Mouse (Mus musculus) midbrain, postnatal 0 days (tissue): ENCODE measurements around the gene Nploc4. TPM values are rescaled to one million over a fixed set of nuclear protein-coding genes. Genes with fewer than 3 reads are reported as not detected.

Source experiments
- ATAC-seq: fragments of 200-750 bp; cut with Nextera tagmentation; 2 replicates; pipeline ENCODE4 v1.8.0; 2017; ENCODE audit warnings: moderate number of reproducible peaks, mild to moderate bottlenecking, moderate TSS enrichment, moderate library complexity; ENCODE audit not compliant: low FRiP score
- DNase-seq: peaks from one replicate; pipeline ENCODE4 v3.0.0-alpha.2; 2015; ENCODE audit warnings: low spot score
- H3K27ac ChIP-seq: fragments of 300-500 bp; sonication (generic); 2 replicates; pipeline ENCODE4 v1.5.1; 2014; ENCODE audit warnings: low read depth, mild to moderate bottlenecking, low read length, mixed read lengths
- H3K27me3 ChIP-seq: fragments of 300-500 bp; sonication (generic); 2 replicates; pipeline ENCODE4 v1.6.1; 2014; ENCODE audit warnings: low read length, control low read depth, mixed read lengths; ENCODE audit not compliant: insufficient read depth
- H3K36me3 ChIP-seq: fragments of 300-500 bp; sonication (generic); 2 replicates; pipeline ENCODE4 v1.6.1; 2014; ENCODE audit warnings: low read length, control low read depth, mixed read lengths; ENCODE audit not compliant: insufficient read depth
- H3K4me1 ChIP-seq: fragments of 300-500 bp; sonication (generic); 2 replicates; pipeline ENCODE4 v1.6.1; 2014; ENCODE audit warnings: mild to moderate bottlenecking, control low read depth, antibody characterized with exemption, low read length, mixed read lengths; ENCODE audit not compliant: insufficient read depth
- H3K4me2 ChIP-seq: fragments of 300-500 bp; sonication (generic); 2 replicates; pipeline ENCODE4 v1.6.1; 2014; ENCODE audit warnings: low read depth, mild to moderate bottlenecking, low read length, mixed read lengths; ENCODE audit not compliant: poor library complexity, severe bottlenecking
- H3K4me3 ChIP-seq: fragments of 300-500 bp; sonication (generic); 2 replicates; pipeline ENCODE4 v1.5.1; 2014; ENCODE audit warnings: low read depth, mild to moderate bottlenecking, low read length, moderate library complexity
- H3K9ac ChIP-seq: fragments of 300-500 bp; sonication (generic); replicated peaks from 2 replicates; pipeline ENCODE4 v1.6.1; 2014; ENCODE audit warnings: mild to moderate bottlenecking, low read length, moderate library complexity, mixed read lengths; ENCODE audit not compliant: poor library complexity, severe bottlenecking
- H3K9me3 ChIP-seq: fragments of 300-500 bp; sonication (generic); 2 replicates; pipeline ENCODE4 v1.6.1; 2016; ENCODE audit warnings: low read length, control low read depth
- CTCF ChIP-seq: IDR thresholded peaks from 2 replicates; pipeline ENCODE4 v1.5.1; 2016; ENCODE audit warnings: antibody characterized with exemption, mild to moderate bottlenecking
- WGBS: fragments of 180-500 bp; shearing (Covaris S2); extraction: QIAGEN DNeasy Blood & Tissue Kit; methylation state at CpG from one replicate; pipeline ENCODE4 v1.1.7; 2014; 5-methylcytosine and 5-hydroxymethylcytosine counted together
- microRNA-seq: library from miRNA; unstranded; fragments of <30 nt; microRNA quantifications from one replicate; pipeline ENCODE4, GENCODE M21; 2016; ENCODE audit warnings: borderline number of aligned reads
- polyA plus RNA-seq: library from polyadenylated mRNA; unstranded; fragments of >200 nt; fragmentation: Nextera tagmentation; extraction: Ambion mirVana; gene quantifications from 2 replicates; pipeline ENCODE4 v1.2.1, GENCODE M21; 2015
- total RNA-seq: library from RNA; depleted of rRNA; stranded (reverse); fragments of >200 nt; gene quantifications from 2 replicates; pipeline ENCODE4 v1.2.3, GENCODE M21; 2014; rRNA removed

The Nploc4 gene
- total and polyA plus RNA-seq, 2 experiments from 2014 or later = 27.1 to 64.4 TPM

DNA sequence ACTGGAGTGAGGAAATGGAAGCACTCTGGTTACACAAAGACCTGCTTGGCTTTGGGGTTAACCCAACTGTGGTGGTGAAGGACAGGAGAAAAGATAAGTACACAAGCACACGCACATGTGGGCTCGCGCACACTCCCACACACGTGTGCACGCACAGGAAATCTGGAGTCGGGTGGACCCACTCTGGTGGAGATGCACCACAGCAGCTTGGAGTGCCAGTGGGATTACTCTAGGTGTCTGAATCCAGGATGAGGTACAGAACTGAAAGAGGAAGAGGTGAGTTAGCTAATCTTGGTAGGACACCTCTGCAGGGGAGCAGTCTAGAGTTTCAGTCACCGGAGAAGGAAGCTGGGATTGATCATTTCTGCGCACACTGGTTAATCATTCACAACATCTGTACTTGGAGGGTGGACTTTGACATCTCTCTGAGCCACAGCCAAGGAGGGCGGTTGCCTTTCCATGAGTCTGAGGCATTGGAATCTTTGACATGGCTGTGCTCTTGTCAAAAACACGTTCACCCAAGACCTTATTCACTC lies 97.5 kb downstream of the Nploc4 start:
- H3K9me3 ChIP-seq = no peaks in the 10 kb centered on the region
- H3K4me2 ChIP-seq = no peak overlapping the region
- 94% methylated on average over 10 of the region's 10 CpGs for WGBS
- H3K27me3 ChIP-seq = no peaks in the 10 kb centered on the region
- no peak overlapping the region for H3K27ac ChIP-seq
- ATAC-seq (no peak), DNase-seq (no peak)
- no peak for TF ChIP-seq CTCF
- no peak overlapping the region for H3K9ac ChIP-seq
- peaks cover 2% of the 10 kb centered on the region for H3K36me3 ChIP-seq
- H3K4me1 ChIP-seq = no peaks in the 10 kb centered on the region; the same call in 1 of the 2 replicates
- H3K4me3 ChIP-seq = no peak overlapping the region

GRCm38 (mm10) chr11:120338786-120339185 lies 98.7 kb downstream of the Nploc4 start:
- ATAC-seq (no peak), DNase-seq (no peak)
- H3K4me2 ChIP-seq = no peak overlapping the region
- H3K4me3 ChIP-seq = no peak overlapping the region
- no peaks in the 10 kb centered on the region; the same call in 1 of the 2 replicates for H3K4me1 ChIP-seq
- 75% methylated on average over 3 of the region's 3 CpGs for WGBS
- TF ChIP-seq CTCF = no peak
- no peaks in the 10 kb centered on the region for H3K9me3 ChIP-seq
- H3K27ac ChIP-seq = no peak overlapping the region
- H3K36me3 ChIP-seq = no peaks in the 10 kb centered on the region
- no peak overlapping the region for H3K9ac ChIP-seq
- no peaks in the 10 kb centered on the region for H3K27me3 ChIP-seq

GRCm38 (mm10) chr11:120337447-120337846 lies 100.1 kb downstream of the Nploc4 start:
- 43% methylated on average over 2 of the region's 2 CpGs for WGBS

GRCm38 (mm10) chr11:120335431-120336021 lies 102.0 kb downstream of the Nploc4 start:
- Histone ChIP-seq H3K27ac (no peak overlapping the region), H3K36me3 (no peaks in the 10 kb centered on the region), H3K9ac (no peak overlapping the region), H3K27me3 (no peaks in the 10 kb centered on the region), H3K4me2 (no peak overlapping the region), H3K9me3 (no peaks in the 10 kb centered on the region), H3K4me3 (no peak overlapping the region), H3K4me1 (no peaks in the 10 kb centered on the region)
- no peak for TF ChIP-seq CTCF
- no peak for DNase-seq
- WGBS = 84% methylated on average over 6 of the region's 6 CpGs
- no peak for ATAC-seq

More at GRCm38 (mm10) chr11:120337447-120337846, 100.1 kb downstream of the Nploc4 start:
- no peak overlapping the region for H3K9ac ChIP-seq
- H3K4me2 ChIP-seq = no peak overlapping the region
- no peaks in the 10 kb centered on the region for H3K4me1 ChIP-seq
- no peaks in the 10 kb centered on the region for H3K27me3 ChIP-seq
- ATAC-seq = no peak
- H3K27ac ChIP-seq = no peak overlapping the region
- H3K36me3 ChIP-seq = no peaks in the 10 kb centered on the region
- no peaks in the 10 kb centered on the region for H3K9me3 ChIP-seq
- no peak overlapping the region for H3K4me3 ChIP-seq
- DNase-seq = no peak
- no peak for TF ChIP-seq CTCF

Small RNA genes lying within 50 kb of the gene (microRNA-seq; reads per million reads assigned to microRNA genes)
- not detected for gene Gm23419
- 5.4 reads per million, percentile 11 among the genes with 10 or more reads in this experiment for gene Mir6935

Other genes with a start within 250 kb of the Nploc4 start
- gene Bahcc1, start 204.8 kb downstream of the Nploc4 start, total RNA-seq = 39.9 and 49.8 TPM in 2 replicates
- gene Bahcc1, start 204.8 kb downstream of the Nploc4 start, polyA plus RNA-seq = 5.9 and 9.5 TPM in 2 replicates
- 2,534 and 2,842 TPM in 2 replicates for gene Actg1, start 89.2 kb downstream of the Nploc4 start, total RNA-seq
- gene Actg1, start 89.2 kb downstream of the Nploc4 start, polyA plus RNA-seq = 3,992 and 4,056 TPM in 2 replicates
- gene Fscn2, start 76.2 kb downstream of the Nploc4 start, total RNA-seq = 0.71 TPM in 1 of 2 replicates, not detected in the other
- 0.71 and 1.5 TPM in 2 replicates for gene Fscn2, start 76.2 kb downstream of the Nploc4 start, polyA plus RNA-seq
- 165 and 180 TPM in 2 replicates for gene Faap100, start 58.9 kb downstream of the Nploc4 start, total RNA-seq
- gene Faap100, start 58.9 kb downstream of the Nploc4 start, polyA plus RNA-seq = 109 and 114 TPM in 2 replicates
- 0.11 TPM in 1 of 2 replicates, not detected in the other for gene Tspan10, start 4.9 kb upstream of the Nploc4 start, total RNA-seq
- not detected in 2 replicates for gene Tspan10, start 4.9 kb upstream of the Nploc4 start, polyA plus RNA-seq
- gene Pde6g, start 15.8 kb upstream of the Nploc4 start, total RNA-seq = not detected in 2 replicates
- gene Pde6g, start 15.8 kb upstream of the Nploc4 start, polyA plus RNA-seq = 0.37 TPM in 1 of 2 replicates, not detected in the other
- 7.9 and 9.7 TPM in 2 replicates for gene Oxld1, start 20.4 kb upstream of the Nploc4 start, total RNA-seq
- gene Oxld1, start 20.4 kb upstream of the Nploc4 start, polyA plus RNA-seq = 11.4 and 11.5 TPM in 2 replicates
- 14.8 and 18.2 TPM in 2 replicates for gene Ccdc137, start 20.4 kb upstream of the Nploc4 start, total RNA-seq
- 17.0 and 19.8 TPM in 2 replicates for gene Ccdc137, start 20.4 kb upstream of the Nploc4 start, polyA plus RNA-seq
- gene Arl16, start 29.9 kb upstream of the Nploc4 start, total RNA-seq = 62.8 and 72.6 TPM in 2 replicates
- 65.7 and 73.0 TPM in 2 replicates for gene Arl16, start 29.9 kb upstream of the Nploc4 start, polyA plus RNA-seq
- gene Mrpl12, start 46.9 kb upstream of the Nploc4 start, total RNA-seq = 39.2 and 42.7 TPM in 2 replicates
- gene Mrpl12, start 46.9 kb upstream of the Nploc4 start, polyA plus RNA-seq = 147 TPM in 2 replicates
- gene Slc25a10, start 54.1 kb upstream of the Nploc4 start, total RNA-seq = 28.4 and 30.1 TPM in 2 replicates
- gene Slc25a10, start 54.1 kb upstream of the Nploc4 start, polyA plus RNA-seq = 19.8 and 21.4 TPM in 2 replicates
- gene Gcgr, start 93.0 kb upstream of the Nploc4 start, total RNA-seq = 0.60 TPM in 1 of 2 replicates, not detected in the other
- 0.17 and 0.21 TPM in 2 replicates for gene Gcgr, start 93.0 kb upstream of the Nploc4 start, polyA plus RNA-seq
- gene Mcrip1, start 112.0 kb upstream of the Nploc4 start, total RNA-seq = 132 and 138 TPM in 2 replicates
- 243 and 270 TPM in 2 replicates for gene Mcrip1, start 112.0 kb upstream of the Nploc4 start, polyA plus RNA-seq
- not detected in 2 replicates for gene Ppp1r27, start 113.4 kb upstream of the Nploc4 start, total RNA-seq
- not detected in 2 replicates for gene Ppp1r27, start 113.4 kb upstream of the Nploc4 start, polyA plus RNA-seq
- 161 and 165 TPM in 2 replicates for gene P4hb, start 135.5 kb upstream of the Nploc4 start, total RNA-seq
- 191 and 209 TPM in 2 replicates for gene P4hb, start 135.5 kb upstream of the Nploc4 start, polyA plus RNA-seq
- 233 and 286 TPM in 2 replicates for gene Arhgdia, start 143.9 kb upstream of the Nploc4 start, total RNA-seq
- gene Arhgdia, start 143.9 kb upstream of the Nploc4 start, polyA plus RNA-seq = 390 and 417 TPM in 2 replicates
- gene Alyref, start 160.7 kb upstream of the Nploc4 start, total RNA-seq = 70.8 and 86.9 TPM in 2 replicates
- 130 and 145 TPM in 2 replicates for gene Alyref, start 160.7 kb upstream of the Nploc4 start, polyA plus RNA-seq
- 41.1 and 58.4 TPM in 2 replicates for gene Anapc11, start 160.7 kb upstream of the Nploc4 start, total RNA-seq
- 193 and 203 TPM in 2 replicates for gene Anapc11, start 160.7 kb upstream of the Nploc4 start, polyA plus RNA-seq
- gene Npb, start 170.8 kb upstream of the Nploc4 start, total RNA-seq = not detected in 2 replicates
- 1.3 TPM in 2 replicates for gene Npb, start 170.8 kb upstream of the Nploc4 start, polyA plus RNA-seq
- 130 and 137 TPM in 2 replicates for gene Pcyt2, start 180.2 kb upstream of the Nploc4 start, total RNA-seq
- 129 and 143 TPM in 2 replicates for gene Pcyt2, start 180.2 kb upstream of the Nploc4 start, polyA plus RNA-seq
- gene Sirt7, start 187.5 kb upstream of the Nploc4 start, total RNA-seq = 31.3 and 39.7 TPM in 2 replicates
- 34.7 and 36.0 TPM in 2 replicates for gene Sirt7, start 187.5 kb upstream of the Nploc4 start, polyA plus RNA-seq
- 42.1 and 46.5 TPM in 2 replicates for gene Mafg, start 195.9 kb upstream of the Nploc4 start, total RNA-seq
- 40.8 and 41.7 TPM in 2 replicates for gene Mafg, start 195.9 kb upstream of the Nploc4 start, polyA plus RNA-seq
- 8.6 and 10.8 TPM in 2 replicates for gene Pycr1, start 206.1 kb upstream of the Nploc4 start, total RNA-seq
- 10.4 and 11.7 TPM in 2 replicates for gene Pycr1, start 206.1 kb upstream of the Nploc4 start, polyA plus RNA-seq
- 1.5 and 1.6 TPM in 2 replicates for gene Myadml2, start 210.4 kb upstream of the Nploc4 start, total RNA-seq
- gene Myadml2, start 210.4 kb upstream of the Nploc4 start, polyA plus RNA-seq = 1.4 and 1.7 TPM in 2 replicates
- 5.5 and 10.5 TPM in 2 replicates for gene Notum, start 223.5 kb upstream of the Nploc4 start, total RNA-seq
- 3.1 and 3.6 TPM in 2 replicates for gene Notum, start 223.5 kb upstream of the Nploc4 start, polyA plus RNA-seq
- gene Aspscr1, start 235.3 kb upstream of the Nploc4 start, total RNA-seq = 106 and 113 TPM in 2 replicates
- gene Aspscr1, start 235.3 kb upstream of the Nploc4 start, polyA plus RNA-seq = 143 and 153 TPM in 2 replicates